Mouse (Mus musculus) CH12.LX (cell line): ENCODE measurements around the gene Pbrm1. TPM values are rescaled to one million over a fixed set of nuclear protein-coding genes. Genes with fewer than 3 reads are reported as not detected.

ENCODE experiments used
- DNase-seq: peaks from one replicate; pipeline ENCODE4 v3.0.0-alpha.2; 2013; ENCODE audit errors: extremely low read depth
- H3K27ac ChIP-seq: 2 replicates; pipeline ENCODE4 v1.5.1; 2012; ENCODE audit warnings: low read depth, mild to moderate bottlenecking, control low read depth, moderate library complexity; ENCODE audit not compliant: insufficient read depth
- H3K27me3 ChIP-seq: replicated peaks from 2 replicates; pipeline ENCODE3; 2012; ENCODE audit warnings: inconsistent platforms
- H3K36me3 ChIP-seq, 2 experiments: replicated peaks in 1 of 2; 2 replicates each; pipeline versions ENCODE3 to v1.6.1; 2012; ENCODE audit warnings: inconsistent platforms in 1 of 2, low read length in 1 of 2, mild to moderate bottlenecking in 1 of 2, mixed read lengths in 1 of 2, moderate library complexity in 1 of 2; ENCODE audit not compliant: control insufficient read depth in 1 of 2, insufficient read depth in 1 of 2
- H3K4me1 ChIP-seq, 2 experiments: 2 replicates each; pipeline ENCODE4 v1.6.1; 2012; ENCODE audit warnings: inconsistent platforms in 1 of 2, moderate library complexity in 1 of 2; ENCODE audit not compliant: insufficient read depth in 2 of 2, control insufficient read depth in 1 of 2
- H3K4me2 ChIP-seq: 2 replicates; pipeline ENCODE4 v1.6.1; 2012; ENCODE audit warnings: low read depth, mild to moderate bottlenecking, control low read depth; ENCODE audit not compliant: poor library complexity, insufficient read depth, severe bottlenecking
- H3K4me3 ChIP-seq, 3 experiments: fragments of 150-350 bp in 1 of 3; sonication (generic) in 1 of 3; replicated peaks in 1 of 3; 2 replicates each; pipeline versions ENCODE3 to v1.5.1; 2011 to 2012; ENCODE audit warnings: low read depth in 2 of 3, low read length in 2 of 3, mild to moderate bottlenecking in 2 of 3, moderate library complexity in 2 of 3, control low read depth in 1 of 3, improper control_type of control experiment in 1 of 3, inconsistent platforms in 1 of 3, mixed read lengths in 1 of 3; ENCODE audit not compliant: poor library complexity in 1 of 3
- H3K79me2 ChIP-seq: replicated peaks from 2 replicates; pipeline ENCODE4 v1.6.1; 2012; ENCODE audit warnings: mild to moderate bottlenecking, moderate library complexity; ENCODE audit not compliant: control insufficient read depth, poor library complexity, insufficient read depth, severe bottlenecking; ENCODE audit errors: extremely low read depth
- H3K9ac ChIP-seq: 2 replicates; pipeline ENCODE4 v1.6.1; 2012; ENCODE audit warnings: low read depth, mild to moderate bottlenecking, control low read depth, moderate library complexity; ENCODE audit not compliant: insufficient read depth
- H3K9me3 ChIP-seq: replicated peaks from 2 replicates; pipeline ENCODE3; 2012; ENCODE audit warnings: low read length, inconsistent platforms, mixed read lengths
- BHLHE40 ChIP-seq: IDR thresholded peaks from 2 replicates; pipeline ENCODE4 v1.6.1; 2011; ENCODE audit warnings: mild to moderate bottlenecking, low read depth, low read length, improper control_type of control experiment
- CHD2 ChIP-seq: IDR thresholded peaks from 2 replicates; pipeline ENCODE4 v1.6.1; 2011; ENCODE audit warnings: low read length, improper control_type of control experiment
- CTCF ChIP-seq, 2 experiments: IDR thresholded peaks in 1 of 2; conservative IDR thresholded peaks in 1 of 2; 2 replicates each; pipeline ENCODE4 v1.5.1; 2011 to 2012; ENCODE audit warnings: low read depth in 2 of 2, low read length in 2 of 2, improper control_type of control experiment in 1 of 2, inconsistent platforms in 1 of 2, mild to moderate bottlenecking in 1 of 2, moderate library complexity in 1 of 2
- E2F4 ChIP-seq: IDR thresholded peaks from 2 replicates; pipeline ENCODE4 v1.6.1; 2011; ENCODE audit warnings: low read depth, low read length, improper control_type of control experiment; ENCODE audit not compliant: insufficient replicate concordance
- ELF1 ChIP-seq: IDR thresholded peaks from 2 replicates; pipeline ENCODE4 v1.6.1; 2014; ENCODE audit warnings: low read depth, mild to moderate bottlenecking, inconsistent platforms, low read length, improper control_type of control experiment
- EP300 ChIP-seq: IDR thresholded peaks from 2 replicates; pipeline ENCODE4 v1.6.1; 2011; ENCODE audit warnings: low read length, improper control_type of control experiment
- MAFK ChIP-seq: IDR thresholded peaks from 2 replicates; pipeline ENCODE4 v1.6.1; 2011; ENCODE audit warnings: low read length, improper control_type of control experiment; ENCODE audit not compliant: insufficient replicate concordance
- MAZ ChIP-seq: IDR thresholded peaks from 2 replicates; pipeline ENCODE4 v1.6.1; 2012; ENCODE audit warnings: low read depth, mild to moderate bottlenecking, inconsistent platforms, low read length, improper control_type of control experiment, moderate library complexity
- MXI1 ChIP-seq: IDR thresholded peaks from 2 replicates; pipeline ENCODE4 v1.6.1; 2011; ENCODE audit warnings: mild to moderate bottlenecking, low read depth, low read length, improper control_type of control experiment
- NELFE ChIP-seq: IDR thresholded peaks from 2 replicates; pipeline ENCODE4 v1.6.1; 2011; ENCODE audit warnings: low read depth, low read length, improper control_type of control experiment
- POLR2A ChIP-seq: IDR thresholded peaks from 2 replicates; pipeline ENCODE4 v1.6.1; 2011; ENCODE audit warnings: low read depth, mild to moderate bottlenecking, improper control_type of control experiment, low read length
- RCOR1 ChIP-seq: conservative IDR thresholded peaks from 2 replicates; pipeline ENCODE4 v1.6.1; 2012; ENCODE audit warnings: low read depth, mild to moderate bottlenecking, inconsistent platforms, low read length, improper control_type of control experiment
- SMC3 ChIP-seq: IDR thresholded peaks from 2 replicates; pipeline ENCODE4 v1.6.1; 2011; ENCODE audit warnings: low read depth, low read length, improper control_type of control experiment
- TBP ChIP-seq: conservative IDR thresholded peaks from 2 replicates; pipeline ENCODE4 v1.6.1; 2011; ENCODE audit warnings: low read depth, low read length, improper control_type of control experiment
- USF1 ChIP-seq: IDR thresholded peaks from 2 replicates; pipeline ENCODE4 v1.6.1; 2014; ENCODE audit warnings: low read depth, mild to moderate bottlenecking, inconsistent platforms, low read length, improper control_type of control experiment
- ZMIZ1 ChIP-seq: IDR thresholded peaks from 2 replicates; pipeline ENCODE4 v1.6.1; 2012; ENCODE audit warnings: low read depth, mild to moderate bottlenecking, inconsistent platforms, low read length, improper control_type of control experiment
- dilution Hi-C: fragments of 300-500 bp; cut with MboI; formaldehyde crosslinking; loops from 2 replicates; pipeline ENCODE4 v1.14.3; 2020; ENCODE audit warnings: low sequenced_read_pairs; ENCODE audit not compliant: extremely low pct_unique_long_range_greater_than_20kb, extremely low pct_ligation_motif_present
- in situ Hi-C: fragments of 300-500 bp; cut with MboI; formaldehyde crosslinking; loops from 3 replicates; pipeline ENCODE4 v1.14.3; 2019; ENCODE audit warnings: low sequenced_read_pairs, low pct_ligation_motif_present, low pct_unique_long_range_greater_than_20kb, mixed read lengths
- polyA plus RNA-seq: library from polyadenylated mRNA; unstranded; fragments of >175 nt; gene quantifications from 2 replicates; pipeline ENCODE4 v1.2.1, GENCODE M21; 2012; ENCODE audit warnings: low read depth; ENCODE audit not compliant: insufficient read length
- total RNA-seq, 2 experiments: library from RNA; depleted of rRNA; stranded (reverse); fragments of 300-350 nt in 1 of 2; fragments of >200 nt in 1 of 2; gene quantifications; 2 replicates each; pipeline ENCODE4 v1.2.3; 2012 to 2014

The Pbrm1 gene
- total and polyA plus RNA-seq, 3 experiments, result 20.4 to 28.8 (median 22.6) TPM

GRCm38 (mm10) chr14:31045817-31046216 lies 26.9 kb downstream of the Pbrm1 start:
- no peaks in the 10 kb centered on the region for H3K9me3 ChIP-seq
- dilution Hi-C loops, result no loop called here
- peaks cover 39 to 73% of the 10 kb centered on the region in 2 experiments for H3K36me3 ChIP-seq
- no peaks in the 10 kb centered on the region for H3K27me3 ChIP-seq
- H3K79me2 ChIP-seq, result 0 out of 2 replicates have a peak, but pooled peaks cover 2% of the 10 kb centered on the region
- no peak overlapping the region for H3K4me3 ChIP-seq
- TF ChIP-seq ELF1 (no peak), CHD2 (no peak), EP300 (no peak), NELFE (no peak), ZMIZ1 (no peak), TBP (no peak), MAFK (no peak), POLR2A (no peak), MXI1 (no peak), BHLHE40 (no peak), CTCF (conservative IDR thresholded peaks at IDR 0.05 in 1 of 2, IDR thresholded peaks at IDR 0.05 in 1 of 2; ENCODE audit: low read depth in 2 of 2, low read length in 2 of 2) (no peak), USF1 (no peak), MAZ (no peak)
- in situ Hi-C loops, result no loop called here
- H3K27ac ChIP-seq, result no peak overlapping the region
- no peak overlapping the region for H3K9ac ChIP-seq
- H3K4me1 ChIP-seq, result peaks cover 0 to 3% of the 10 kb centered on the region in 2 experiments; a peak in 1 of 4 replicates
- no peak overlapping the region for H3K4me2 ChIP-seq
- no peak for DNase-seq

GRCm38 (mm10) chr14:31062277-31062676 lies 43.3 kb downstream of the Pbrm1 start:
- peaks cover 28 to 65% of the 10 kb centered on the region in 2 experiments for H3K36me3 ChIP-seq
- no peaks in the 10 kb centered on the region for H3K27me3 ChIP-seq
- TF ChIP-seq CTCF (conservative IDR thresholded peaks at IDR 0.05 in 1 of 2, IDR thresholded peaks at IDR 0.05 in 1 of 2; ENCODE audit: low read depth in 2 of 2, low read length in 2 of 2) (peak; percentile 42 to 59), SMC3 (no peak)
- TF ChIP-seq, all 38 proteins: peak for 1
- Histone ChIP-seq H3K4me2 (no peak overlapping the region), H3K4me3 (no peak overlapping the region), H3K4me1 (no peaks in the 10 kb centered on the region), H3K79me2 (no peaks in the 10 kb centered on the region), H3K9ac (no peak overlapping the region), H3K27ac (no peak overlapping the region), H3K9me3 (no peaks in the 10 kb centered on the region)
- dilution Hi-C loops (no loop called here), in situ Hi-C loops (no loop called here)
- peak; percentile 27 for DNase-seq

GRCm38 (mm10) chr14:31069086-31069733 lies 50.3 kb downstream of the Pbrm1 start:
- no peaks in the 10 kb centered on the region for H3K9me3 ChIP-seq
- H3K9ac ChIP-seq, result no peak overlapping the region
- H3K27ac ChIP-seq, result no peak overlapping the region
- H3K4me1 ChIP-seq, result no peaks in the 10 kb centered on the region
- no peaks in the 10 kb centered on the region for H3K27me3 ChIP-seq
- in situ Hi-C loops, result no loop called here
- H3K4me2 ChIP-seq, result no peak overlapping the region
- H3K79me2 ChIP-seq, result no peaks in the 10 kb centered on the region
- TF ChIP-seq E2F4 (no peak), RCOR1 (no peak)
- peaks cover 14 to 57% of the 10 kb centered on the region in 2 experiments for H3K36me3 ChIP-seq
- H3K4me3 ChIP-seq, result no peak overlapping the region
- dilution Hi-C loops, result no loop called here
- DNase-seq, result no peak
